Mouse (Mus musculus) E14TG2a.4 (cell line): ENCODE measurements around the gene Hyal3.

Experiments
- CTCF ChIP-seq: conservative IDR thresholded peaks from 2 replicates; pipeline ENCODE4 v1.5.1; 2014; ENCODE audit warnings: low read length
- NANOG ChIP-seq: IDR thresholded peaks from 2 replicates; pipeline ENCODE4 v1.6.1; 2014; ENCODE audit warnings: borderline replicate concordance, low read length, mixed read lengths
- POU5F1 ChIP-seq: IDR thresholded peaks from 2 replicates; pipeline ENCODE4 v1.6.1; 2014; ENCODE audit warnings: low read length, borderline replicate concordance

DNA sequence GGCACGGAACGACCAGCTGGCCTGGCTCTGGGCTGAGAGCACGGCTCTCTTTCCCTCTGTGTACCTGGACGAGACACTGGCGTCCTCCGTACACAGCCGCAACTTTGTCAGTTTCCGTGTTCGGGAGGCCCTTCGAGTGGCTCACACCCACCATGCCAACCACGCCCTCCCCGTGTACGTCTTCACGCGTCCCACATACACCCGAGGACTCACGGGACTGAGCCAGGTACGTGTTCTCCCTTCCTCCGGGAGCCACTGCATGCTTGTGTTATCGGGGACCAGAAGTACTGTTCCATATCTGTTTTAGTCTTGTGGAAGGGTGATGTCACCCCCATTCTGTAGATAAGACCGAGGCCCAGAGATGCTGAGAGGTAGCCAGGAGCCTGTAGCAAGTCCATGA, 9.8 kb upstream of the Hyal3 start:
- TF ChIP-seq CTCF, result no peak
- no peak for TF ChIP-seq NANOG
- TF ChIP-seq POU5F1, result no peak
